Mouse (Mus musculus) cortical plate, adult 2 months (tissue): ENCODE data around the gene Rph3al.

Experiments
- CTCF ChIP-seq: fragments of 200-500 bp; IDR thresholded peaks from 2 replicates; pipeline ENCODE4 v1.5.1; 2011; ENCODE audit warnings: mild to moderate bottlenecking, control low read depth, low read length; ENCODE audit not compliant: insufficient read depth; ENCODE audit errors: extremely low read depth
- POLR2A ChIP-seq: fragments of 200-500 bp; IDR thresholded peaks from 2 replicates; pipeline ENCODE4 v1.6.1; 2011; ENCODE audit warnings: mild to moderate bottlenecking, low read length, control low read depth; ENCODE audit not compliant: insufficient read depth; ENCODE audit errors: extremely low read depth

DNA sequence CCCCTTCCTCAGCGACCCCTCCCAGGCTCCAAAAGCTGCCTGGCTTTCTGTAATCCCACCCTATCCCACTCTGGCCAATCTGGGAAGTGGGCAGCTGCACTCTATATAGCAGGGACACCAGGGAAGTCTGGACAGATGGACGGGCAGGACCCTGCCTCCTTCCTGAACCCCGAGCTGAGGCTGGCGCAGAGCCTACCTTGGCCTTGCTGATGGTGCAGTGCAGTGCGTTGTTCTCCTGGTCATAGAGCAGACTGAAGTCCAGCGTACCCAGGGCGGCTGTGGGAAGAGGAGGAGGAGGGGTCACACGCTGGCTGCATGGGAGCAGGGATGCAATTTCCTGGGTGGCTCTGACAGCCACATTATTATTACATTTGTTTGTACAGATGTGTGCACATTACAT, 152.3 kb downstream of the Rph3al start:
- no peak for TF ChIP-seq CTCF
- TF ChIP-seq POLR2A: no peak
